Mouse (Mus musculus): Measurements from ENCODE around the gene Myt1l. TPM values are rescaled to one million over a fixed set of nuclear protein-coding genes. Genes with fewer than 3 reads are reported as not detected.

The Myt1l gene
- polyA plus RNA-seq, 1 experiment from 2014 or later: 0.43 TPM

DNA sequence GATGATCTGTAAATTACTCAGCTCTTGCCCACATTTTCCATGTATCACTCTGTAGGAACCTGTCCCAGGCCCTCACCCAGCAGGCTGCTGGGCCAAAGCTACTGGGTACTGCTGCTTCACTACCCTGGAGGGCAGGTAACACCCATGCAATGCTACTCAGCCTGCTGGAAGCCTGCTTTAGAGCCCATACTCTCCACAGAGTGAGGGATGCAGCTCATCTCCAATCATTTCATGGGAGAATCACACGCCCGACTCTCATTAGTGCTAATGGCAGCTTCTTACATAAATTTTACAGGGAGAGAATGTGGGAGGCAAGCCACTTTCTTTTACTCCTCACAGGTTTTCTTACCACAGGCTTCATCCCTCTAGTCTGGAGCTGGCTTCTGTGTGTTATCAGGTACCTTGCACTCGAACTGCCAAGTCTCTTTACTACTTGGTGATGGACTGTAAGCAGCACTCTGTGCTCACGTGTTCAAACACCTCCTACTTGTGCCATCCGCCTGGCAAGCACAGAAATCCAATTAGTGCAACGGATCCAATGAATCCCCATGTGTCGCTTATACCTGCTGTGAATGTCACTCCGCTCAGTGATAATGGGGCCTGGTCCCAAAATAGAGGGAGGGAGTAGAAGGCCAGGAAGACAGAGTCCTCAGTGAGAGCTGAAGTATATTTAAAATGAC is 212.3 kb downstream of the Myt1l start:
- Histone ChIP-seq H3K9me3 (ENCODE audit: control insufficient read depth, low read length) (no peaks in the 10 kb centered on the region), H3K36me3 (ENCODE audit: control insufficient read depth, insufficient read depth, low read length) (no peaks in the 10 kb centered on the region), H3K9ac (ENCODE audit: low read length) (no peak overlapping the region), H3K4me1 (ENCODE audit: control insufficient read depth in 2 of 2, insufficient read depth in 2 of 2, low read length in 2 of 2) (no peaks in the 10 kb centered on the region), H3K4me2 (ENCODE audit: low read length) (no peak overlapping the region), H3K4me3 (ENCODE audit: control insufficient read depth in 1 of 2, insufficient read depth in 1 of 2, low read depth in 1 of 2, low read length in 2 of 2) (no peak overlapping the region), H3K27ac (replicated peaks in 1 of 2; ENCODE audit: control insufficient read depth in 1 of 2, insufficient read depth in 1 of 2, low read depth in 2 of 2, low read length in 2 of 2) (no peak overlapping the region), H3K27me3 (ENCODE audit: control insufficient read depth, insufficient read depth, low read length) (no peaks in the 10 kb centered on the region)
- 54% methylated on average over 8 of the region's 8 CpGs for WGBS
- ATAC-seq (ENCODE audit: insufficient number of reproducible peaks, insufficient read depth, low FRiP score, low read depth): no peak

DNA sequence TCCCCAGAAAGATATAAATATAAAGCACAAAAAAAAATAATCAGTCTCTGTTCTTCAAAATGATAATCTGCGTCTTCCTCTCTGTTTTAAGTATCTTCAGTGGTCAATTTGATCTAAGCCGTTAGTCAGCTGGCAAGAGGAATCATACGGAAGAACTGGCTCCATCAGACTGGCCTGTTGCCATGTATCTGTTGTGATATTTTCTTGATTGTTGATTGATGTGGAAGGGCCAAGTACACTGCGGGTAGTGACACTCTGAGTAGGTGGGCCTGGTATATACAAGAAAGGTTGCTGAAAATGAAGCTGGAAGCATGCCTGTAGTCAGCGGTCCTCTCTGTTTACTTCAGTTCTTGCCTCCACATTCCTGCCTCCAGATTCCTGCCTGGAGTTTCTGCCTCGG is 213.0 kb downstream of the Myt1l start:
- Histone ChIP-seq H3K27ac (replicated peaks in 1 of 2; ENCODE audit: control insufficient read depth in 1 of 2, insufficient read depth in 1 of 2, low read depth in 2 of 2, low read length in 2 of 2) (no peak overlapping the region), H3K9me3 (ENCODE audit: control insufficient read depth, low read length) (no peaks in the 10 kb centered on the region), H3K4me2 (ENCODE audit: low read length) (no peak overlapping the region), H3K4me1 (ENCODE audit: control insufficient read depth in 2 of 2, insufficient read depth in 2 of 2, low read length in 2 of 2) (no peaks in the 10 kb centered on the region), H3K27me3 (ENCODE audit: control insufficient read depth, insufficient read depth, low read length) (no peaks in the 10 kb centered on the region), H3K36me3 (ENCODE audit: control insufficient read depth, insufficient read depth, low read length) (no peaks in the 10 kb centered on the region), H3K9ac (ENCODE audit: low read length) (no peak overlapping the region), H3K4me3 (ENCODE audit: control insufficient read depth in 1 of 2, insufficient read depth in 1 of 2, low read depth in 1 of 2, low read length in 2 of 2) (no peak overlapping the region)
- ATAC-seq (ENCODE audit: insufficient number of reproducible peaks, insufficient read depth, low FRiP score, low read depth): no peak
- 82% methylated on average over 6 of the region's 6 CpGs for WGBS

DNA sequence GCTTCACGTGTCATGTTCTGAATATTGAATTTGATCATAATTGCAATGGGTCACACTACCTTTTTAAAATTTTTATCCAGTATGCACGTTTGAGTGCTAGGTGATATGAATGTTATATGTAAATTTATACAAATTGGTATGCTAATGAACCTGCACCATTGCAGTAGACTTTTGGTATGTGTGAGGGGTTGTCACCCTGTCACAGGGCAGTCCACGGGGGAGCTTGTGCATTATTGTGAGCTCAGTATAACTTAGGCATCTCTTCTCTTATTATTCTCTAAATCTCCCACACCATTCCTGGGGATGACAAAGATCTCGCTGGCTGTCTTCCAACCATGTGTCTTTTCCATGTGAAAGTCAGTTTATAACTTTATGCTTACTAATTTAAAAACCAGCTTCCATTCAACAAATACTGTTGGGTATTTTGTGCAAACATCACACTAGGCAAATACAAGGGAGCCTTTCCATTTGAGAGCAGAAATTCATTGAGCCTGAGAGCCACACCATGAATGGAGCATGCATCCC is 222.5 kb downstream of the Myt1l start:
- no peak overlapping the region for H3K4me3 ChIP-seq (ENCODE audit: control insufficient read depth in 1 of 2, insufficient read depth in 1 of 2, low read depth in 1 of 2, low read length in 2 of 2)
- no peaks in the 10 kb centered on the region for H3K9me3 ChIP-seq (ENCODE audit: control insufficient read depth, low read length)
- 80% methylated on average over 4 of the region's 4 CpGs for WGBS
- H3K27ac ChIP-seq (replicated peaks in 1 of 2; ENCODE audit: control insufficient read depth in 1 of 2, insufficient read depth in 1 of 2, low read depth in 2 of 2, low read length in 2 of 2): no peak overlapping the region
- no peak overlapping the region for H3K4me2 ChIP-seq (ENCODE audit: low read length)
- no peak overlapping the region for H3K9ac ChIP-seq (ENCODE audit: low read length)
- no peaks in the 10 kb centered on the region for H3K27me3 ChIP-seq (ENCODE audit: control insufficient read depth, insufficient read depth, low read length)
- ATAC-seq (ENCODE audit: insufficient number of reproducible peaks, insufficient read depth, low FRiP score, low read depth): no peak
- no peaks in the 10 kb centered on the region for H3K4me1 ChIP-seq (ENCODE audit: control insufficient read depth in 2 of 2, insufficient read depth in 2 of 2, low read length in 2 of 2)
- no peaks in the 10 kb centered on the region for H3K36me3 ChIP-seq (ENCODE audit: control insufficient read depth, insufficient read depth, low read length)

DNA sequence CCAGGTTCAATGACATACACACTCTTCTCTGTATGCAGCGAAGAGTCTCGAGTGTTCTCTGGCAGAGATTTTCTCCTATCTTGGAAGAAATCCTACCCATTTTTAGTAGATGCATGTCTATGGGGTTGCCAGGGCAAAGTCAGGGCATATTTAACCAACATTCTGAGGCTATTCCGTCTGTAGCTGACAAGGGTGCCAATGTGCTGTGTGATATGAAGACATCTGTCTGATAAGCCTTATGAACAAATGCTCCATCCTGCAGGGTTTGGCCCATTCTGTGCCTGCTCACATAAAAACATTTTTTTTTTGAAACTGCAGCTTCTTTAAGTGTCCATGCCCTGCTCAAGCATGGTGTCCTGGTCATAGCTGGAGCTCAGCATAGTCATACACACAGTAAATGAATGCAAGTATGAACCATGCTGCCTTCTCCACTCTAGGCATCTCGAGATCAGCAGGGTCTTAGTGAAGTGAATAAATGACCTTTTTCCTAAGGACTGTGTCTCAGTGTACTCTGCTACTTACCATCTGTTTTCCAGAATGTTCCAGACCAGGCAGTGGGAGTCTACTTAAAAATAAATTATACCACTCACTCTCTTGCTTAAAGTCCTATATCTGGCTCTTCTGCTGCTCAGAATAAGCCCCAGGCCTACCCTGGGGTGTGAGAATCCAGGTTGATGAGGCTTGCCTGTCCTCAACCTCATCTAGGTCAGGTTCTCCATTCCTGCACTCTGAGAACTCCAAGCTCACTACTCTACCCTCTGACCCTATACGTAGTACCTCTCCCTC is 227.1 kb downstream of the Myt1l start:
- WGBS: 73% methylated on average over 5 of the region's 5 CpGs

DNA sequence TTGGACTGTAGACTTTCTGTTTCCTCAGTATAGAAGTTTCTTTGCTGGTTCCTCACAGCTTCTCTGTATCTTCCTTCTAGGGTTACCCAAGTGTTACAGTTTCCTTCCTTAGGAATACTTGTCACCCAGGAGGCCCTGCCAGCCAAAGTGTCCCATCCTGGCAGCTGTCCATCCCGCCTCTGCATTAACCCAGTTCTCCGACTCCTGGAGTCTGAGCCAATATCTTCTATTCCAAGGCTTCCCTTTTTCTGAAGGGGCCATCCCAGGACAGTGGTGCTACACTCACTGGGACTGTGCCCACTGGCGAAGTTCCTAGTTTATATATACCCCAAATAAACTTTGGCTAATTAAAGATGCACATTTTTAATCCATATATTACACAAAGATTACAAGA is 227.7 kb downstream of the Myt1l start:
- Histone ChIP-seq H3K27ac (replicated peaks in 1 of 2; ENCODE audit: control insufficient read depth in 1 of 2, insufficient read depth in 1 of 2, low read depth in 2 of 2, low read length in 2 of 2) (no peak overlapping the region), H3K27me3 (ENCODE audit: control insufficient read depth, insufficient read depth, low read length) (no peaks in the 10 kb centered on the region), H3K4me2 (ENCODE audit: low read length) (no peak overlapping the region), H3K4me1 (ENCODE audit: control insufficient read depth in 2 of 2, insufficient read depth in 2 of 2, low read length in 2 of 2) (no peaks in the 10 kb centered on the region), H3K9ac (ENCODE audit: low read length) (no peak overlapping the region), H3K4me3 (ENCODE audit: control insufficient read depth in 1 of 2, insufficient read depth in 1 of 2, low read depth in 1 of 2, low read length in 2 of 2) (no peak overlapping the region), H3K36me3 (ENCODE audit: control insufficient read depth, insufficient read depth, low read length) (no peaks in the 10 kb centered on the region), H3K9me3 (ENCODE audit: control insufficient read depth, low read length) (no peaks in the 10 kb centered on the region)
- no peak for ATAC-seq (ENCODE audit: insufficient number of reproducible peaks, insufficient read depth, low FRiP score, low read depth)
- WGBS: 71% methylated on average over 3 of the region's 3 CpGs

More for the DNA sequence above, 227.1 kb downstream of the Myt1l start:
- Histone ChIP-seq H3K27ac (replicated peaks in 1 of 2; ENCODE audit: control insufficient read depth in 1 of 2, insufficient read depth in 1 of 2, low read depth in 2 of 2, low read length in 2 of 2) (no peak overlapping the region), H3K4me3 (ENCODE audit: control insufficient read depth in 1 of 2, insufficient read depth in 1 of 2, low read depth in 1 of 2, low read length in 2 of 2) (no peak overlapping the region), H3K27me3 (ENCODE audit: control insufficient read depth, insufficient read depth, low read length) (no peaks in the 10 kb centered on the region), H3K4me2 (ENCODE audit: low read length) (no peak overlapping the region), H3K9me3 (ENCODE audit: control insufficient read depth, low read length) (no peaks in the 10 kb centered on the region), H3K36me3 (ENCODE audit: control insufficient read depth, insufficient read depth, low read length) (no peaks in the 10 kb centered on the region), H3K9ac (ENCODE audit: low read length) (no peak overlapping the region), H3K4me1 (ENCODE audit: control insufficient read depth in 2 of 2, insufficient read depth in 2 of 2, low read length in 2 of 2) (no peaks in the 10 kb centered on the region)
- no peak for ATAC-seq (ENCODE audit: insufficient number of reproducible peaks, insufficient read depth, low FRiP score, low read depth)

DNA sequence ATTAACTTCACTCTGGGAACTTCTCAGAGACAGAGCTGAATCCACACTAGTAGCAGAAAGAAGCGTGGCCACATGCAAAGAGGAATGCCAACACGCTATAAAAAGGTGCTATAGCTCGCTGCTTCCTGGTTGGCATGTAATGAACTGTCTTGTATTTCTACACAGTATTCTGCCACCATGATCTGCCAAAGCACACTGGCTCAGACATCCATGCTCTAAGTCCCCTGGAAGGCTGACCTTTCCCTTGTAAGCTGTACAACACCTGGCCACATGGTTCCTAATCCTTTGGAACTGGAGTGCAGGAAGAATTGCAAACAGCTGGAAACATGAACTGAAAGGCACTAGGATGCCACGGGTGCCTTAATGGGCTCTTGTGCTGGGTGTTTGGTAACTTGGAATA is 232.4 kb downstream of the Myt1l start:
- WGBS: 75% methylated on average over 4 of the region's 4 CpGs
- Histone ChIP-seq H3K4me3 (ENCODE audit: control insufficient read depth in 1 of 2, insufficient read depth in 1 of 2, low read depth in 1 of 2, low read length in 2 of 2) (no peak overlapping the region), H3K9ac (ENCODE audit: low read length) (no peak overlapping the region), H3K36me3 (ENCODE audit: control insufficient read depth, insufficient read depth, low read length) (no peaks in the 10 kb centered on the region), H3K4me2 (ENCODE audit: low read length) (no peak overlapping the region), H3K4me1 (ENCODE audit: control insufficient read depth in 2 of 2, insufficient read depth in 2 of 2, low read length in 2 of 2) (no peaks in the 10 kb centered on the region), H3K27me3 (ENCODE audit: control insufficient read depth, insufficient read depth, low read length) (no peaks in the 10 kb centered on the region), H3K27ac (replicated peaks in 1 of 2; ENCODE audit: control insufficient read depth in 1 of 2, insufficient read depth in 1 of 2, low read depth in 2 of 2, low read length in 2 of 2) (no peak overlapping the region), H3K9me3 (ENCODE audit: control insufficient read depth, low read length) (no peaks in the 10 kb centered on the region)
- ATAC-seq (ENCODE audit: insufficient number of reproducible peaks, insufficient read depth, low FRiP score, low read depth): no peak

DNA sequence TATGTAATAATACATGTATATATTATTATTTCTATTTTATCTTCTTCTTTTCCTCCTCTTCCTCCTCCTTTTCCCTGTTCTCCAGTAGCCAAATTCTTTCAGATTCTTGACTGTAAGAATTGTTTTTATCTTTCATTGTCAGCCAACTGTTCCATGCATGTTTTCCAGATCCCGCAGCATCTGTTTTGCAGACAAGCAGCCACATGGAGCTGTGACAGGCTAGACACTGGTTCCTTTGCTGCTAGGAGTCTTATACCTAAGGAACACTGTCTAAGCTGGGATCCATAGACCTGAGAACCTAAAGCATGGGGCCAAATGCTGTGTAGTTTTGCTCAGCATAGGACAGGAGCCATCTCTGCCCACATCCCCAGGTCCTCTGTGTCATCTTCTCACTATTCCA is 238.0 kb downstream of the Myt1l start:
- Histone ChIP-seq H3K36me3 (ENCODE audit: control insufficient read depth, insufficient read depth, low read length) (no peaks in the 10 kb centered on the region), H3K4me2 (ENCODE audit: low read length) (no peak overlapping the region), H3K9ac (ENCODE audit: low read length) (no peak overlapping the region), H3K4me1 (ENCODE audit: control insufficient read depth in 2 of 2, insufficient read depth in 2 of 2, low read length in 2 of 2) (no peaks in the 10 kb centered on the region; a peak in 1 of 4 replicates), H3K4me3 (ENCODE audit: control insufficient read depth in 1 of 2, insufficient read depth in 1 of 2, low read depth in 1 of 2, low read length in 2 of 2) (no peak overlapping the region), H3K9me3 (ENCODE audit: control insufficient read depth, low read length) (no peaks in the 10 kb centered on the region), H3K27ac (replicated peaks in 1 of 2; ENCODE audit: control insufficient read depth in 1 of 2, insufficient read depth in 1 of 2, low read depth in 2 of 2, low read length in 2 of 2) (no peak overlapping the region), H3K27me3 (ENCODE audit: control insufficient read depth, insufficient read depth, low read length) (no peaks in the 10 kb centered on the region)
- WGBS: 79% methylated on average over 1 of the region's 1 CpGs
- ATAC-seq (ENCODE audit: insufficient number of reproducible peaks, insufficient read depth, low FRiP score, low read depth): no peak

Data from heart, embryonic 14.5 days (tissue).